Mouse (Mus musculus): ENCODE measurements around the gene Atf6.

The Atf6 gene

GRCm38 (mm10) chr1:170884390-170884789, 16.8 kb upstream of the Atf6 start:
- DNase-seq (ENCODE audit: low read depth, low spot score), result no peak

GRCm38 (mm10) chr1:170882915-170883485, 15.4 kb upstream of the Atf6 start:
- DNase-seq (ENCODE audit: low read depth, low spot score), result no peak

- DNase-seq (ENCODE audit: low read depth, low spot score), result no peak
Observed at GRCm38 (mm10) chr1:170876906-170877305, 9.3 kb upstream of the Atf6 start.

GRCm38 (mm10) chr1:170875676-170876075, 8.1 kb upstream of the Atf6 start:
- no peak for DNase-seq (ENCODE audit: low read depth, low spot score)

- peak; percentile 82 for DNase-seq (ENCODE audit: low read depth, low spot score)
Observed at GRCm38 (mm10) chr1:170871961-170872360, 4.4 kb upstream of the Atf6 start.

- DNase-seq (ENCODE audit: low read depth, low spot score), result peak; percentile 98
Observed at GRCm38 (mm10) chr1:170871402-170871801, 3.8 kb upstream of the Atf6 start.

- no peak for DNase-seq (ENCODE audit: low read depth, low spot score)
Observed at GRCm38 (mm10) chr1:170868905-170869283, 1.3 kb upstream of the Atf6 start.

GRCm38 (mm10) chr1:170868107-170868904, 735 bp upstream of the Atf6 start:
- DNase-seq (ENCODE audit: low read depth, low spot score), result peak; percentile 97

- DNase-seq (ENCODE audit: low read depth, low spot score), result no peak
Observed at GRCm38 (mm10) chr1:170866992-170867690, 430 bp downstream of the Atf6 start.

- DNase-seq (ENCODE audit: low read depth, low spot score), result no peak
Observed at GRCm38 (mm10) chr1:170865406-170865805, 2.2 kb downstream of the Atf6 start.

- DNase-seq (ENCODE audit: low read depth, low spot score), result no peak
Observed at GRCm38 (mm10) chr1:170864754-170865153, 2.8 kb downstream of the Atf6 start.

GRCm38 (mm10) chr1:170864234-170864633, 3.3 kb downstream of the Atf6 start:
- DNase-seq (ENCODE audit: low read depth, low spot score), result no peak

- DNase-seq (ENCODE audit: low read depth, low spot score), result no peak
Observed at GRCm38 (mm10) chr1:170863033-170863432, 4.5 kb downstream of the Atf6 start.

- DNase-seq (ENCODE audit: low read depth, low spot score), result no peak
Observed at GRCm38 (mm10) chr1:170862435-170862717, 5.2 kb downstream of the Atf6 start.

GRCm38 (mm10) chr1:170861671-170862434, 5.7 kb downstream of the Atf6 start:
- DNase-seq (ENCODE audit: low read depth, low spot score), result no peak

GRCm38 (mm10) chr1:170858872-170859271, 8.7 kb downstream of the Atf6 start:
- no peak for DNase-seq (ENCODE audit: low read depth, low spot score)

GRCm38 (mm10) chr1:170857369-170857768, 10.2 kb downstream of the Atf6 start:
- no peak for DNase-seq (ENCODE audit: low read depth, low spot score)

GRCm38 (mm10) chr1:170855056-170855760, 12.4 kb downstream of the Atf6 start:
- DNase-seq (ENCODE audit: low read depth, low spot score), result no peak

GRCm38 (mm10) chr1:170853604-170854003, 14.0 kb downstream of the Atf6 start:
- DNase-seq (ENCODE audit: low read depth, low spot score), result no peak

GRCm38 (mm10) chr1:170850637-170851624, 16.6 kb downstream of the Atf6 start:
- DNase-seq (ENCODE audit: low read depth, low spot score), result no peak

Data from R1 (cell line).